Mouse (Mus musculus) adrenal gland, postnatal 4 days (tissue): ENCODE measurements around the gene Slfnl1. TPM values are rescaled to one million over a fixed set of nuclear protein-coding genes. Genes with fewer than 3 reads are reported as not detected.
A peak's percentile ranks its signal among the peaks of the same experiment; 100 is the strongest.

Source experiments
- DNase-seq, 2 experiments: peaks; one replicate each; pipeline ENCODE4 v3.0.0; 2021 to 2022; ENCODE audit warnings: low spot score in 2 of 2, mixed read lengths in 2 of 2
- long read RNA-seq, 2 experiments: library from polyadenylated mRNA; stranded (forward); transcript quantifications; one replicate each; pipeline ENCODE4 v2.0.0; 2021
- total RNA-seq, 2 experiments: library from RNA; stranded (reverse); gene quantifications; 2 replicates each; pipeline ENCODE4 v1.2.3; 2021

The Slfnl1 gene
- total RNA-seq: under 1 TPM; 0.45 to 0.56 TPM
- long read RNA-seq, experiment 1: 0 reads
- long read RNA-seq, experiment 2: 0 reads

- DNase-seq: no peak
These were observed at the start of gene Slfnl1 for GRCm38 (mm10) chr4:120531986-120532385. Gene Slfnl1 (plus strand): TSS chr4:120532231.

- DNase-seq: no peak
These were observed 44.3 kb upstream of the Slfnl1 start for GRCm38 (mm10) chr4:120487707-120488106.

- no peak for DNase-seq
These were observed 25.1 kb upstream of the Slfnl1 start for GRCm38 (mm10) chr4:120506955-120507354.

GRCm38 (mm10) chr4:120511203-120511602, 20.8 kb upstream of the Slfnl1 start:
- DNase-seq: no peak

- DNase-seq: no peak
These were observed 17.7 kb upstream of the Slfnl1 start for GRCm38 (mm10) chr4:120514366-120514765.

GRCm38 (mm10) chr4:120516491-120516890, 15.5 kb upstream of the Slfnl1 start:
- DNase-seq: no peak

- DNase-seq: no peak
These were observed 15.1 kb upstream of the Slfnl1 start for GRCm38 (mm10) chr4:120516907-120517306.

GRCm38 (mm10) chr4:120517335-120517734, 14.7 kb upstream of the Slfnl1 start:
- no peak for DNase-seq

- DNase-seq: no peak
These were observed 10.3 kb upstream of the Slfnl1 start for GRCm38 (mm10) chr4:120521761-120522160.

- no peak for DNase-seq
These were observed 9.7 kb upstream of the Slfnl1 start for GRCm38 (mm10) chr4:120522351-120522750.

- no peak for DNase-seq
These were observed 8.9 kb upstream of the Slfnl1 start for GRCm38 (mm10) chr4:120523092-120523491.

GRCm38 (mm10) chr4:120528171-120528570, 3.9 kb upstream of the Slfnl1 start:
- DNase-seq: no peak

- no peak for DNase-seq
These were observed 6.6 kb downstream of the Slfnl1 start for GRCm38 (mm10) chr4:120538664-120539063.

- DNase-seq: no peak
These were observed 12.9 kb downstream of the Slfnl1 start for GRCm38 (mm10) chr4:120544896-120545295.

- no peak for DNase-seq
These were observed 24.6 kb downstream of the Slfnl1 start for GRCm38 (mm10) chr4:120556592-120556991.

- no peak for DNase-seq
These were observed 33.7 kb downstream of the Slfnl1 start for GRCm38 (mm10) chr4:120565726-120566125.

GRCm38 (mm10) chr4:120568005-120568404, 36.0 kb downstream of the Slfnl1 start:
- no peak for DNase-seq

- DNase-seq: no peak
These were observed 37.0 kb downstream of the Slfnl1 start for GRCm38 (mm10) chr4:120569025-120569424.

- DNase-seq: peak; percentile 91 to 92
These were observed 37.7 kb downstream of the Slfnl1 start, which contains the start of gene Ctps for GRCm38 (mm10) chr4:120569486-120570437. Gene Ctps (minus strand): TSS chr4:120570276.

- DNase-seq: no peak
These were observed 38.5 kb downstream of the Slfnl1 start for GRCm38 (mm10) chr4:120570438-120571069.

- DNase-seq: no peak
These were observed 39.0 kb downstream of the Slfnl1 start for GRCm38 (mm10) chr4:120571070-120571464.

- no peak for DNase-seq
These were observed 39.7 kb downstream of the Slfnl1 start for GRCm38 (mm10) chr4:120571691-120572090.
